Mouse (Mus musculus) olfactory bulb, adult 2 months (tissue): Measurements from ENCODE around the gene Slc9a2. TPM values are rescaled to one million over a fixed set of nuclear protein-coding genes. Genes with fewer than 3 reads are reported as not detected.

Experiments
- H3K27ac ChIP-seq: fragments of 200-500 bp; 2 replicates; pipeline ENCODE4 v1.5.1; 2012; ENCODE audit warnings: low read depth, low read length; ENCODE audit not compliant: insufficient read depth
- H3K4me1 ChIP-seq: fragments of 200-500 bp; 2 replicates; pipeline ENCODE4 v1.6.1; 2012; ENCODE audit warnings: low read length; ENCODE audit not compliant: control insufficient read depth, insufficient read depth
- H3K4me3 ChIP-seq: fragments of 200-500 bp; 2 replicates; pipeline ENCODE4 v1.5.1; 2012; ENCODE audit warnings: mild to moderate bottlenecking, low read depth, low read length, moderate library complexity; ENCODE audit not compliant: insufficient read depth
- CTCF ChIP-seq: fragments of 200-500 bp; IDR thresholded peaks from 2 replicates; pipeline ENCODE4 v1.5.1; 2012; ENCODE audit warnings: low read depth, mild to moderate bottlenecking, low read length, moderate library complexity; ENCODE audit not compliant: insufficient read depth
- POLR2A ChIP-seq: fragments of 200-500 bp; IDR thresholded peaks from 2 replicates; pipeline ENCODE4 v1.6.1; 2012; ENCODE audit warnings: mild to moderate bottlenecking, low read depth, low read length, moderate library complexity; ENCODE audit not compliant: insufficient read depth
- WGBS: fragments of 180-500 bp; shearing (Covaris S2); methylation state at CpG from one replicate; pipeline ENCODE4 v1.1.7; 2018; 5-methylcytosine and 5-hydroxymethylcytosine counted together
- polyA plus RNA-seq: library from polyadenylated mRNA; stranded (reverse); fragments of >200 nt; gene quantifications from 2 replicates; pipeline ENCODE4 v1.2.4, GENCODE M21; 2012; ENCODE audit warnings: low replicate concordance; ENCODE audit not compliant: missing spikeins, insufficient read depth, insufficient read length

The Slc9a2 gene
- polyA plus RNA-seq = not detected in 2 replicates

- WGBS = 5% methylated on average over 25 of the region's 25 CpGs
- H3K4me1 ChIP-seq = peaks cover 8% of the 10 kb centered on the region
- TF ChIP-seq CTCF (no peak), POLR2A (no peak)
- peak within 1 kb of the TSS; percentile 49 for H3K4me3 ChIP-seq
- no peak within 1 kb of the TSS for H3K27ac ChIP-seq
Observed at GRCm38 (mm10) chr1:40680067-40680867, at the start of gene Slc9a2. Gene Slc9a2, plus strand, starts transcription at chr1:40680574.

GRCm38 (mm10) chr1:40632407-40633062, 47.8 kb upstream of the Slc9a2 start:
- WGBS = 75% methylated on average over 2 of the region's 2 CpGs

GRCm38 (mm10) chr1:40634608-40635007, 45.8 kb upstream of the Slc9a2 start:
- no peak for TF ChIP-seq CTCF
- TF ChIP-seq POLR2A = no peak
- Histone ChIP-seq H3K4me3 (no peak overlapping the region), H3K4me1 (no peaks in the 10 kb centered on the region), H3K27ac (no peak overlapping the region)
- 66% methylated on average over 4 of the region's 4 CpGs for WGBS

More at GRCm38 (mm10) chr1:40632407-40633062, 47.8 kb upstream of the Slc9a2 start:
- TF ChIP-seq POLR2A (no peak), CTCF (no peak)
- Histone ChIP-seq H3K4me1 (no peaks in the 10 kb centered on the region), H3K27ac (no peak overlapping the region), H3K4me3 (no peak overlapping the region)

GRCm38 (mm10) chr1:40648234-40648633, 32.1 kb upstream of the Slc9a2 start:
- Histone ChIP-seq H3K4me1 (no peaks in the 10 kb centered on the region), H3K27ac (no peak overlapping the region), H3K4me3 (no peak overlapping the region)
- 73% methylated on average over 2 of the region's 2 CpGs for WGBS
- TF ChIP-seq POLR2A (no peak), CTCF (no peak)

GRCm38 (mm10) chr1:40650803-40651497, 29.4 kb upstream of the Slc9a2 start:
- H3K4me1 ChIP-seq = no peaks in the 10 kb centered on the region

GRCm38 (mm10) chr1:40657035-40657434, 23.3 kb upstream of the Slc9a2 start:
- Histone ChIP-seq H3K4me1 (no peaks in the 10 kb centered on the region; the same call in 1 of the 2 replicates), H3K4me3 (no peak overlapping the region), H3K27ac (no peak overlapping the region)
- TF ChIP-seq CTCF (no peak), POLR2A (no peak)
- WGBS = 90% methylated on average over 4 of the region's 4 CpGs

More at GRCm38 (mm10) chr1:40650803-40651497, 29.4 kb upstream of the Slc9a2 start:
- TF ChIP-seq POLR2A = no peak
- TF ChIP-seq CTCF = no peak
- H3K27ac ChIP-seq = no peak overlapping the region
- 57% methylated on average over 6 of the region's 6 CpGs for WGBS
- H3K4me3 ChIP-seq = no peak overlapping the region

- WGBS = 56% methylated on average over 8 of the region's 8 CpGs
- no peak overlapping the region for H3K4me3 ChIP-seq
- no peaks in the 10 kb centered on the region; the same call in 1 of the 2 replicates for H3K4me1 ChIP-seq
- no peak overlapping the region for H3K27ac ChIP-seq
- TF ChIP-seq CTCF = no peak
- TF ChIP-seq POLR2A = no peak
Observed at GRCm38 (mm10) chr1:40657978-40658496, 22.3 kb upstream of the Slc9a2 start.

GRCm38 (mm10) chr1:40659017-40659416, 21.4 kb upstream of the Slc9a2 start:
- no peak for TF ChIP-seq CTCF
- no peak for TF ChIP-seq POLR2A
- Histone ChIP-seq H3K27ac (no peak overlapping the region), H3K4me1 (no peaks in the 10 kb centered on the region; the same call in 1 of the 2 replicates), H3K4me3 (no peak overlapping the region)
- 69% methylated on average over 12 of the region's 12 CpGs for WGBS

- WGBS = 45% methylated on average over 9 of the region's 9 CpGs
- Histone ChIP-seq H3K27ac (no peak overlapping the region), H3K4me1 (no peaks in the 10 kb centered on the region; the same call in 1 of the 2 replicates), H3K4me3 (no peak overlapping the region)
- TF ChIP-seq CTCF (no peak), POLR2A (no peak)
Observed at GRCm38 (mm10) chr1:40659496-40659895, 20.9 kb upstream of the Slc9a2 start.
